Mouse (Mus musculus): ENCODE measurements around the gene Ska2. TPM values are rescaled to one million over a fixed set of nuclear protein-coding genes. Genes with fewer than 3 reads are reported as not detected.
A peak's percentile ranks its signal among the peaks of the same experiment; 100 is the strongest.

Gene Ska2
- 20.6 and 25.6 TPM in 2 replicates for polyA plus RNA-seq (2015; fragmentation: Nextera tagmentation; extraction: Ambion mirVana)

DNA sequence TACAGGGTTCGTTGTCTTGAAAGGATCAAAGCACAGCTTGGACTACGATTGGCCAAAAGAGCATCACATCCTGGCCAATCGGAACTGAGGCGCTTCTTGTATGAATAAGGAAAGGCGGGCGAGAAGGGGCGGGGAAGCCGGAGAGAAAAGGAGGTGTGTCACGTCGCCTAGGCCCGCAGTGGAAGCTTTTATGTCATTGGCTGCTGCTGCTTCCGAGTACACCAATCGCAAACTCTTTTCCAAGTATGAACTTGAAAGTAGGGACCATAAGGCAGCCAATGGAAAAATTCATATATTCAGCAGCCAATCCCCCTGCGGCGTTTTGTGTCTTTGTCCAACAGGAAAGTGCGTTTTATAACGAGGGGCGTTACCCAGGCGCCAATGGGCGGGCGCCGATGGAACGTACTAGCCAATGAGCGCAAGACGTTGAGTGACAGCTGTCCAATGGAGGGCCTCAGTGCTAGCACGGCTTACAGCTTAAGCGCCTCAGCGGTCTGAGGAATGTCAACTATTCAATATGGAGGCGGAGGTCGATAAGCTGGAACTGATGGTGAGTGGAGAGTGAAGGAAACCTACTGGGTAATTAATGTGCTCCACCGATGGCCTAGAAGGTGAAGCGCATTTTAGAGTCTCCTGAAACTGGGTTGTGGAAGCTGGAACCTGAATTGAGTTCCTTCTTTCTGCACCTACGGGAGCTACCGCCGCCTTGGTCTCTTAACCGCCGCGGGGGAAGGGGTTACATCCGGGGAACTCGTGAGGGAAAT, at the start of gene Ska2:
Ska2 (plus strand) TSS at position 480 of the 764 bp plus-strand sequence.
- H3K27ac ChIP-seq (ENCODE audit: low read length) = peak within 1 kb of the TSS; percentile 90
- H3K9ac ChIP-seq (ENCODE audit: low read depth, low read length) = peak within 1 kb of the TSS; percentile 88
- H3K4me3 ChIP-seq (ENCODE audit: low read depth, low read length) = peak within 1 kb of the TSS; percentile 85
- peaks cover 35% of the 10 kb centered on the region for H3K36me3 ChIP-seq (ENCODE audit: control insufficient read depth, insufficient read depth)
- no peaks in the 10 kb centered on the region for H3K27me3 ChIP-seq (ENCODE audit: control insufficient read depth, insufficient read depth, low read depth, low read length)
- peak within 1 kb of the TSS; percentile 69 for H3K4me2 ChIP-seq (ENCODE audit: low read depth, low read length)
- no peaks in the 10 kb centered on the region for H3K9me3 ChIP-seq (replicated peaks; ENCODE audit: control insufficient read depth, low read length)
- WGBS (ENCODE audit: insufficient replicate concordance) = under 1% methylated on average over 40 of the region's 40 CpGs
- ATAC-seq (ENCODE audit: low read depth) = peak; percentile 94
- peaks cover 11% of the 10 kb centered on the region for H3K4me1 ChIP-seq (ENCODE audit: control insufficient read depth, low read depth, low read length)

DNA sequence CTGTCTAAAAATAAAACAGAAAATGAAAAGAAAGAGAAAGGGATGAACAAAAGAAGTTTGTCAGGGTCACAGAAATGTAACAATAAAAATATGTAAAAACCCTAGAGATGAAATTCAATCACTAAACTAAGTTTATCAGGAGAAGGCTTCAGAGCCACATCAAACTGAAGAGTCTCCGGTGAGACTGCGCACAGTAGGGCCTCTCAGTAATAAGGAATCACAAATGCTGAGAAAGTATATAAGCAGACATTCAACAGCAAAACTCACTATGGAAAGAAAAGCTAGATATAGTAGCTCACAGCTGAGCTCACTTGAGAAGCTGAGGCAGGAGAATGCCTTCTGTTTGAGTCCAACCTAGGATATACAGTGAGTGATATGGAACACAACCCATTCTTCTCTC, 48.6 kb upstream of the Ska2 start:
- no peaks in the 10 kb centered on the region for H3K36me3 ChIP-seq (ENCODE audit: control insufficient read depth, insufficient read depth)
- no peaks in the 10 kb centered on the region for H3K9me3 ChIP-seq (replicated peaks; ENCODE audit: control insufficient read depth, low read length)
- H3K4me3 ChIP-seq (ENCODE audit: low read depth, low read length) = no peak overlapping the region
- no peaks in the 10 kb centered on the region for H3K27me3 ChIP-seq (ENCODE audit: control insufficient read depth, insufficient read depth, low read depth, low read length)
- no peak overlapping the region for H3K9ac ChIP-seq (ENCODE audit: low read depth, low read length)
- no peak for ATAC-seq (ENCODE audit: low read depth)
- 88% methylated on average over 2 of the region's 2 CpGs for WGBS (ENCODE audit: insufficient replicate concordance)
- H3K4me2 ChIP-seq (ENCODE audit: low read depth, low read length) = no peak overlapping the region
- no peak overlapping the region for H3K27ac ChIP-seq (ENCODE audit: low read length)
- peaks cover 8% of the 10 kb centered on the region for H3K4me1 ChIP-seq (ENCODE audit: control insufficient read depth, low read depth, low read length)

DNA sequence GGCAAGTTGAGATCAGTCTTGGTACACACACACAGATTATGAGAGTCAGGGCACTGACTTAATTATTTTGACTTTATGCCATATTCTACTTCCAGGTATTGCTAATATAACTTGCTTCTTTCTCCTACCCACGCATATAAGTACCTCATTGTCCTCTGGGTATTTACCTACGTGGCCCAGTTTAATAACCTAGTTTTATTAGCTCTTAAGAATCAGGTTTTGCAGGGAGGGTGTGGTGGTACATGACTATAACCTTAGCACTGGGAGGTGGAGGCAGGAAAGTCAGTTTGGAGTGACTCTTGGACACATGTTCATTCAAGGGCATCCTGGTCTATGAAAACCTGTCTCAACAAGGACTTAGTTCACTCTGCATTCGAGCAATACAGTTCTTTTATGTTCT, 46.9 kb upstream of the Ska2 start:
- no peak for ATAC-seq (ENCODE audit: low read depth)
- Histone ChIP-seq H3K4me2 (ENCODE audit: low read depth, low read length) (no peak overlapping the region), H3K4me3 (ENCODE audit: low read depth, low read length) (no peak overlapping the region), H3K9ac (ENCODE audit: low read depth, low read length) (no peak overlapping the region), H3K36me3 (ENCODE audit: control insufficient read depth, insufficient read depth) (no peaks in the 10 kb centered on the region), H3K27ac (ENCODE audit: low read length) (no peak overlapping the region), H3K27me3 (ENCODE audit: control insufficient read depth, insufficient read depth, low read depth, low read length) (no peaks in the 10 kb centered on the region), H3K9me3 (replicated peaks; ENCODE audit: control insufficient read depth, low read length) (no peaks in the 10 kb centered on the region), H3K4me1 (ENCODE audit: control insufficient read depth, low read depth, low read length) (no peaks in the 10 kb centered on the region)
- WGBS (ENCODE audit: insufficient replicate concordance) = 47% methylated on average over 3 of the region's 3 CpGs

DNA sequence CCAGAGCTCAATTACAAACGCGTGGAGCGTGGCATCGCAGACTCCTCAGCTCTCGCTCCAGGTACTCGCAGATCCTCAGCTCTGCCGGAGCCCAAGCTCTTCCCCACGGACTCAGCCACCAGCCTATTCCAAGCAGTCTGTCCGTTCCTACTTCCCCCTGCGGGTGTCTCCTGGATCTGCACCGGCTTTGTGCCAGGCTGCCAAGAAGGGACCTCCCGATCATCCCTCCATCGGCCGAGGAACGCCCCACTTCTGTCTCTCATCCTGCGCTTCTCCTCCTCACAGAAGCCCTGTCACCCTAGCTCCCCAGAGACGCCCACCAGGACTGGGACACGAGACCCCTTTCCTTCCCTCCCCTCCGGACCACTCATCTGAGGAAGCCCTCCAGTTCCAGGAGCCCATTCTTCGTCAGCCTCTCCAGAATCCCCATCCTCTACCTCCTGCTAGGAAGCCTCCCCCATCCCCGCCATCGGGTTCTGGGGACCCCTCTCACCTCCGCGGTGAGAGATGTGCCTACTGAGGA, 35.6 kb upstream of the Ska2 start:
- H3K4me1 ChIP-seq (ENCODE audit: control insufficient read depth, low read depth, low read length) = peaks cover 11% of the 10 kb centered on the region
- H3K9me3 ChIP-seq (replicated peaks; ENCODE audit: control insufficient read depth, low read length) = no peaks in the 10 kb centered on the region
- peak overlapping the region; percentile 64 for H3K4me3 ChIP-seq (ENCODE audit: low read depth, low read length)
- peak overlapping the region; percentile 75 for H3K9ac ChIP-seq (ENCODE audit: low read depth, low read length)
- WGBS (ENCODE audit: insufficient replicate concordance) = 3% methylated on average over 24 of the region's 24 CpGs
- H3K36me3 ChIP-seq (ENCODE audit: control insufficient read depth, insufficient read depth) = peaks cover 7% of the 10 kb centered on the region; the same call in 1 of the 2 replicates
- peak; percentile 62 for ATAC-seq (ENCODE audit: low read depth)
- peak overlapping the region; percentile 99 for H3K4me2 ChIP-seq (ENCODE audit: low read depth, low read length)
- no peak overlapping the region for H3K27ac ChIP-seq (ENCODE audit: low read length)
- no peaks in the 10 kb centered on the region for H3K27me3 ChIP-seq (ENCODE audit: control insufficient read depth, insufficient read depth, low read depth, low read length)

DNA sequence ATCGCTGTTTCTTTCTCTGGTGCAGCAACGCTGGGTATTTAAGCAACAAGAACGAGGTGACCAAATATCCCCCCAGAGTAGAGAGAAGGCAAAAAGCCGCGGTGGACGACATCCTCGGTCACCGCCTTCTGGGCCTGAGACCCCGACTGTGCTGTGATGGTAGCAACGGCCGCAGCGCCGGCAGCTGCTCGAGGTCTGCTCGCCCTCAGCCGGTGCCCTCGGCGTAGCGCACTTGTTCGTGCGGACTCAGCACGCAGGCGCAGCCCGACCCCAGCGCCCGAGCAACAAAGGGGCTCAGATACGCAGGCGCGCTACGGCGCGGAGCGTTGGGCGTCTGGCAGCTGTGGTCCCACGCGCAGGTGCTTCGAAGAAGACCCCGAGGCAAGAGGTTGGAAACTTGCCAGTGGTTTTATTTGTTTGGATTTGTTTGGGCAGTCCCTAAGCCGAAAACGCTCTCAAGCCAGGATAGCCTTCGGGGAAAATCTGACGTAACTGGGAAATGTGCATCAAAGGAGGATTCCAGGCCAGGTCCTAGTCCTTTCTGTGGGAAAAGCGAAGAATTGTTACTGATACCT, 35.1 kb upstream of the Ska2 start, which contains the start of gene Gdpd1:
Gdpd1 (minus strand) TSS at position 197 of the 575 bp plus-strand sequence.
- Histone ChIP-seq H3K27me3 (ENCODE audit: control insufficient read depth, insufficient read depth, low read depth, low read length) (no peaks in the 10 kb centered on the region), H3K27ac (ENCODE audit: low read length) (no peak within 1 kb of the TSS), H3K9me3 (replicated peaks; ENCODE audit: control insufficient read depth, low read length) (no peaks in the 10 kb centered on the region), H3K36me3 (ENCODE audit: control insufficient read depth, insufficient read depth) (peaks cover 7% of the 10 kb centered on the region; the same call in 1 of the 2 replicates), H3K4me2 (ENCODE audit: low read depth, low read length) (peak within 1 kb of the TSS; percentile 99), H3K9ac (ENCODE audit: low read depth, low read length) (peak within 1 kb of the TSS; percentile 75), H3K4me1 (ENCODE audit: control insufficient read depth, low read depth, low read length) (peaks cover 11% of the 10 kb centered on the region), H3K4me3 (ENCODE audit: low read depth, low read length) (peak within 1 kb of the TSS; percentile 64)
- WGBS (ENCODE audit: insufficient replicate concordance) = 2% methylated on average over 43 of the region's 43 CpGs
- peak; percentile 90 for ATAC-seq (ENCODE audit: low read depth)

DNA sequence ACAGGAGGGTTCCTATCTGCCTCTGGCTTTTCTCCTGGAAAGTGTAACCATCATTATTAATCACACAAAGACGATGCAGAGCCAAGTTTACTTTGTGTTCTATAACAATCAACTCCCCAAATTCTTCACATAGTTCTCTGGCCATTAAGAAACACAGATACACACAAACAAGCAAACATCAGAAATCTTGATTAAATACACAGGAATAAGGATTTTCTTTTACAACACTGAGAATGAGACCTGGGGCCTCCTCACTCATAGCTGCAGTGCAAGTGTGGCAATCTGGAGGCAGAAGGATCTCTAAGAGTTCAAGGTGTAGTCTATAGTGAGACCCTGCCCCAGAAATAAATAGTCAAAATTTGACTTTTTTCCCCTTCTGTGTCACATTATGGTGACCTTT, 25.3 kb upstream of the Ska2 start:
- H3K9me3 ChIP-seq (replicated peaks; ENCODE audit: control insufficient read depth, low read length) = no peaks in the 10 kb centered on the region
- no peak for ATAC-seq (ENCODE audit: low read depth)
- H3K4me2 ChIP-seq (ENCODE audit: low read depth, low read length) = no peak overlapping the region
- peaks cover 6% of the 10 kb centered on the region for H3K36me3 ChIP-seq (ENCODE audit: control insufficient read depth, insufficient read depth)
- H3K4me1 ChIP-seq (ENCODE audit: control insufficient read depth, low read depth, low read length) = peaks cover 24% of the 10 kb centered on the region
- H3K4me3 ChIP-seq (ENCODE audit: low read depth, low read length) = no peak overlapping the region
- no peaks in the 10 kb centered on the region for H3K27me3 ChIP-seq (ENCODE audit: control insufficient read depth, insufficient read depth, low read depth, low read length)
- WGBS (ENCODE audit: insufficient replicate concordance) = 57% methylated on average over 1 of the region's 1 CpGs
- no peak overlapping the region for H3K9ac ChIP-seq (ENCODE audit: low read depth, low read length)
- H3K27ac ChIP-seq (ENCODE audit: low read length) = no peak overlapping the region

DNA sequence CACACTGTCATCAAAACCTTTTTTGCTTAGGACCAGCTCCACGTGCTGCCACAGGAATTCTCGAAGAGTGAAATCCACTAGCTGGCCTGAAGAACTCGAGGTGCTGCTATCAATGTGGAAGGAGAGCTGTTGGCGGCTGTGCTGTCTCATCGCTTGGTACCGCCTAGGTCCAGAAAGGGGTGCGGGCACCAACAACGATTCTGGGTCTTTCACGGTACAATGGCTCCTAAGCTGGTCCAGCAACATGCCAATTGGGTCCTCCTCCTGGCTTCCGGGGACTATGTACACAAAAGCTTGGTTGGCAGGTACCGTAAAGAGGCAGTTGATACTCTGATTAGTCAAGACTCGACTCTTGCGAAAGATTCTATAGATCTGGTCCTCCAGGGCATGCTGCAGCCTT, 23.6 kb upstream of the Ska2 start:
- Histone ChIP-seq H3K4me3 (ENCODE audit: low read depth, low read length) (peak overlapping the region; percentile 89), H3K27ac (ENCODE audit: low read length) (no peak overlapping the region), H3K4me1 (ENCODE audit: control insufficient read depth, low read depth, low read length) (peaks cover 24% of the 10 kb centered on the region), H3K36me3 (ENCODE audit: control insufficient read depth, insufficient read depth) (peaks cover 8% of the 10 kb centered on the region; the same call in 1 of the 2 replicates), H3K27me3 (ENCODE audit: control insufficient read depth, insufficient read depth, low read depth, low read length) (no peaks in the 10 kb centered on the region), H3K9ac (ENCODE audit: low read depth, low read length) (peak overlapping the region; percentile 83; the same call in 1 of the 2 replicates), H3K9me3 (replicated peaks; ENCODE audit: control insufficient read depth, low read length) (no peaks in the 10 kb centered on the region), H3K4me2 (ENCODE audit: low read depth, low read length) (peak overlapping the region; percentile 78)
- 76% methylated on average over 13 of the region's 13 CpGs for whole genome bisulfite sequencing (ENCODE audit: insufficient replicate concordance)
- no peak for ATAC-seq (ENCODE audit: low read depth)

DNA sequence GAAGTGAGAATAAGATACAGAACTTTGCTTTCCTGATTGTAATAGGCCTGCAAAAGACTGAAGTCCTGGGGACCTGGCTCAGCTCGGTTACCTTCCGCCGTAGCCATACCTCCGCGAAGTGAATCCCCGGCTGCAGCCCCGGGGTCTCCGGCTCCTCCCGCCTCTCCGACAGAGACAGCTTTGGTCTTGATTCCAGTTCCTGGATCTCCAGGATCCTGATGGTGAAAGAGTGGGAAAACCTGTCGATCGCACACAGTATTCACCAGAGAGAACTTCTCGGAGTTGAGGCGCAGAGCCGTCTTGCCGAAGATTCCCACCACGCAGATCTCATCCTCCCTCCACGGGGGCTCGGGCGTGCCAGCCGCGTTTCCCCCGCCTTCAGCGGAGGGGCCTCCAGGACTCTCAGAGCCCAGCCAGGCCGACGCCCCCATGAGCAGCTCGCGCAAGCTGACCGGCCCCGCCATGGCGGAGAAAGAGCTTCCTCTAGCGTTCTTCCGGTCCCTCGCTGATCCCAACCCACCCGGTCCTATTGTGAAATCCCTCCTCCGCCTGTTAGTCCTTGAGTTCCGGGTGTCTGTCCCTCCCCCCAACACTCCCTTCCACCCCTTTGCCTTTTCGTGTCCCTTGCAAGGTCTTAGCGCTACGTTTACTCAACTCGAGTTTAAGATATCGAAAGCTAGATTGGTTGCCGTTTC, 22.6 kb upstream of the Ska2 start, which contains the start of gene Smg8:
Smg8 (minus strand) TSS at position 485 of the 695 bp plus-strand sequence.
- WGBS (ENCODE audit: insufficient replicate concordance) = under 1% methylated on average over 43 of the region's 43 CpGs
- peak; percentile 86 for ATAC-seq (ENCODE audit: low read depth)

More for the DNA sequence above, 22.6 kb upstream of the Ska2 start, which contains the start of gene Smg8:
- Histone ChIP-seq H3K9me3 (replicated peaks; ENCODE audit: control insufficient read depth, low read length) (no peaks in the 10 kb centered on the region), H3K4me3 (ENCODE audit: low read depth, low read length) (peak within 1 kb of the TSS; percentile 89), H3K9ac (ENCODE audit: low read depth, low read length) (peak within 1 kb of the TSS; percentile 83), H3K4me1 (ENCODE audit: control insufficient read depth, low read depth, low read length) (peaks cover 24% of the 10 kb centered on the region), H3K4me2 (ENCODE audit: low read depth, low read length) (peak within 1 kb of the TSS; percentile 78), H3K27ac (ENCODE audit: low read length) (peak within 1 kb of the TSS; percentile 69), H3K36me3 (ENCODE audit: control insufficient read depth, insufficient read depth) (peaks cover 18% of the 10 kb centered on the region), H3K27me3 (ENCODE audit: control insufficient read depth, insufficient read depth, low read depth, low read length) (no peaks in the 10 kb centered on the region)

Data from liver, embryonic 16.5 days (tissue).